Mouse (Mus musculus): ENCODE measurements around the gene Ncf4.

Gene Ncf4

GRCm38 (mm10) chr15:78309865-78310264, 65.3 kb downstream of the Ncf4 start:
- no peak for DNase-seq (ENCODE audit: extremely low spot score)

DNA sequence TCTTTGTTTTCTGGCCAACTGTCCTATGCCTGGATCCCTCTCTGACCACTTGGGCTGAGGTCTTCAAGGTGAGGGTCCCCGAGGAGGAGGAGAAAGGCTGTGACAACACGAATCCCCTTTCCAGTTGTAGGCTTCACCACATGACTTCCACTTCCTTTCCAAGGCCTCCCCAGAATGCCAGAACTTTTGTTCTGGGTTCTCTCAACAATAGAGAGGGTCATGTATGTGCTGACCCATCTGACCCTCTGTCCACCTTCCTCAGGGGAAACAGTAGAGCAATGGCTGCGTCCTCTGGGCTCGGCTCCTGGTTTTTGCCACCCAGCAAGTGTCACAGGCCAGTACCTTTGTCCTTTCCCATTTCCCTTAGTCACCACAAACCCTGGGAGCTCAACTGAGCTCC, 66.4 kb downstream of the Ncf4 start:
- no peak for DNase-seq (ENCODE audit: extremely low spot score)
